Mouse (Mus musculus): ENCODE data around the gene Panx2. TPM values are rescaled to one million over a fixed set of nuclear protein-coding genes. Genes with fewer than 3 reads are reported as not detected.

The Panx2 gene
- polyA plus RNA-seq, 1 experiment, result 2.8 TPM

- H3K9me3 ChIP-seq (replicated peaks; ENCODE audit: control insufficient read depth, insufficient read depth, low read length, poor library complexity, severe bottlenecking), result no peaks in the 10 kb centered on the region
- peak overlapping the region; percentile 60 for H3K9ac ChIP-seq (ENCODE audit: low read depth, poor library complexity, severe bottlenecking)
- H3K27me3 ChIP-seq (ENCODE audit: control insufficient read depth, insufficient read depth, low read length, poor library complexity, severe bottlenecking), result no peaks in the 10 kb centered on the region
- no peaks in the 10 kb centered on the region for H3K36me3 ChIP-seq (ENCODE audit: control insufficient read depth, insufficient read depth, low read length, poor library complexity, severe bottlenecking)
- no peak overlapping the region for H3K27ac ChIP-seq (ENCODE audit: insufficient read depth, low read length)
- no peaks in the 10 kb centered on the region for H3K4me1 ChIP-seq (ENCODE audit: control insufficient read depth, insufficient read depth, low read length)
- TF ChIP-seq EP300 (IDR thresholded peaks at IDR 0.05; ENCODE audit: insufficient read depth, low read depth, low read length) (no peak), POLR2A (IDR thresholded peaks at IDR 0.05; ENCODE audit: insufficient read depth, low read length) (no peak), CTCF (IDR thresholded peaks at IDR 0.05; ENCODE audit: low read depth, low read length) (no peak)
- H3K4me3 ChIP-seq (ENCODE audit: low read depth, low read length), result peak overlapping the region; percentile 80
These were observed 29.9 kb downstream of the Panx2 start for GRCm38 (mm10) chr15:89089248-89090051.

- Histone ChIP-seq H3K27ac (ENCODE audit: insufficient read depth, low read length) (no peak overlapping the region), H3K36me3 (ENCODE audit: control insufficient read depth, insufficient read depth, low read length, poor library complexity, severe bottlenecking) (no peaks in the 10 kb centered on the region), H3K27me3 (ENCODE audit: control insufficient read depth, insufficient read depth, low read length, poor library complexity, severe bottlenecking) (no peaks in the 10 kb centered on the region), H3K4me1 (ENCODE audit: control insufficient read depth, insufficient read depth, low read length) (no peaks in the 10 kb centered on the region), H3K4me3 (ENCODE audit: low read depth, low read length) (no peak overlapping the region), H3K9ac (ENCODE audit: low read depth, poor library complexity, severe bottlenecking) (no peak overlapping the region), H3K9me3 (replicated peaks; ENCODE audit: control insufficient read depth, insufficient read depth, low read length, poor library complexity, severe bottlenecking) (no peaks in the 10 kb centered on the region)
- TF ChIP-seq POLR2A (IDR thresholded peaks at IDR 0.05; ENCODE audit: insufficient read depth, low read length), result no peak
These were observed 31.1 kb downstream of the Panx2 start for GRCm38 (mm10) chr15:89090662-89091061.

GRCm38 (mm10) chr15:89092181-89092580 lies 32.6 kb downstream of the Panx2 start:
- no peaks in the 10 kb centered on the region for H3K9me3 ChIP-seq (replicated peaks; ENCODE audit: control insufficient read depth, insufficient read depth, low read length, poor library complexity, severe bottlenecking)
- no peaks in the 10 kb centered on the region for H3K27me3 ChIP-seq (ENCODE audit: control insufficient read depth, insufficient read depth, low read length, poor library complexity, severe bottlenecking)
- H3K4me1 ChIP-seq (ENCODE audit: control insufficient read depth, insufficient read depth, low read length), result no peaks in the 10 kb centered on the region
- H3K4me3 ChIP-seq (ENCODE audit: low read depth, low read length), result no peak overlapping the region
- no peak overlapping the region for H3K9ac ChIP-seq (ENCODE audit: low read depth, poor library complexity, severe bottlenecking)
- H3K36me3 ChIP-seq (ENCODE audit: control insufficient read depth, insufficient read depth, low read length, poor library complexity, severe bottlenecking), result no peaks in the 10 kb centered on the region
- H3K27ac ChIP-seq (ENCODE audit: insufficient read depth, low read length), result no peak overlapping the region
- TF ChIP-seq CTCF (IDR thresholded peaks at IDR 0.05; ENCODE audit: low read depth, low read length), result no peak
- TF ChIP-seq POLR2A (IDR thresholded peaks at IDR 0.05; ENCODE audit: insufficient read depth, low read length), result no peak
- no peak for TF ChIP-seq EP300 (IDR thresholded peaks at IDR 0.05; ENCODE audit: insufficient read depth, low read depth, low read length)

DNA sequence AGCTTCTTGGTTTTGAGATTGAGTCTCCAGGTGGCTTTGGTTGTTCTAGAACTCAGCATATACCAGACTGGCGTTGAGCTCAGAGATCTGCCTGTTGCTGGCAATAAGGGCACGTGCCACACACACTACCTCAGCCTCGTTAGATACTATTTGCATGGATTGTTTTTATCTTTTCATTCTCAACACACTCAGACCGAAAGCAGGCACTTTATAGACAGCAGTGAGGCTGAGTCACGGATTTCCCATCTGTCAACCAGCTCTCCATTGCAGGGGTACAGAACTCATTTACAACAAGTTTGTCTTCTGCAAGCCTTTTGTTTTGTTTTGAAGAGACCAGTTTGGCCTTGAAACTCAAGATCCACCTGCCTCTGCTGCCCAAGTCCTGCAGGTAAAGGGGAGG lies 37.9 kb downstream of the Panx2 start:
- Histone ChIP-seq H3K4me1 (ENCODE audit: control insufficient read depth, insufficient read depth, low read length) (no peaks in the 10 kb centered on the region), H3K9me3 (replicated peaks; ENCODE audit: control insufficient read depth, insufficient read depth, low read length, poor library complexity, severe bottlenecking) (no peaks in the 10 kb centered on the region), H3K4me3 (ENCODE audit: low read depth, low read length) (no peak overlapping the region), H3K9ac (ENCODE audit: low read depth, poor library complexity, severe bottlenecking) (no peak overlapping the region), H3K36me3 (ENCODE audit: control insufficient read depth, insufficient read depth, low read length, poor library complexity, severe bottlenecking) (peaks cover 18% of the 10 kb centered on the region), H3K27ac (ENCODE audit: insufficient read depth, low read length) (no peak overlapping the region), H3K27me3 (ENCODE audit: control insufficient read depth, insufficient read depth, low read length, poor library complexity, severe bottlenecking) (no peaks in the 10 kb centered on the region)
- no peak for TF ChIP-seq EP300 (IDR thresholded peaks at IDR 0.05; ENCODE audit: insufficient read depth, low read depth, low read length)
- TF ChIP-seq POLR2A (IDR thresholded peaks at IDR 0.05; ENCODE audit: insufficient read depth, low read length), result no peak
- TF ChIP-seq CTCF (IDR thresholded peaks at IDR 0.05; ENCODE audit: low read depth, low read length), result no peak

- H3K4me3 ChIP-seq (ENCODE audit: low read depth, low read length), result no peak overlapping the region
- H3K27ac ChIP-seq (ENCODE audit: insufficient read depth, low read length), result no peak overlapping the region
- TF ChIP-seq EP300 (IDR thresholded peaks at IDR 0.05; ENCODE audit: insufficient read depth, low read depth, low read length) (no peak), CTCF (IDR thresholded peaks at IDR 0.05; ENCODE audit: low read depth, low read length) (no peak), POLR2A (IDR thresholded peaks at IDR 0.05; ENCODE audit: insufficient read depth, low read length) (no peak)
- no peak overlapping the region for H3K9ac ChIP-seq (ENCODE audit: low read depth, poor library complexity, severe bottlenecking)
- H3K4me1 ChIP-seq (ENCODE audit: control insufficient read depth, insufficient read depth, low read length), result no peaks in the 10 kb centered on the region
- no peaks in the 10 kb centered on the region for H3K9me3 ChIP-seq (replicated peaks; ENCODE audit: control insufficient read depth, insufficient read depth, low read length, poor library complexity, severe bottlenecking)
- peaks cover 22% of the 10 kb centered on the region for H3K36me3 ChIP-seq (ENCODE audit: control insufficient read depth, insufficient read depth, low read length, poor library complexity, severe bottlenecking)
- no peaks in the 10 kb centered on the region for H3K27me3 ChIP-seq (ENCODE audit: control insufficient read depth, insufficient read depth, low read length, poor library complexity, severe bottlenecking)
These were observed 39.1 kb downstream of the Panx2 start for GRCm38 (mm10) chr15:89098616-89099015.

DNA sequence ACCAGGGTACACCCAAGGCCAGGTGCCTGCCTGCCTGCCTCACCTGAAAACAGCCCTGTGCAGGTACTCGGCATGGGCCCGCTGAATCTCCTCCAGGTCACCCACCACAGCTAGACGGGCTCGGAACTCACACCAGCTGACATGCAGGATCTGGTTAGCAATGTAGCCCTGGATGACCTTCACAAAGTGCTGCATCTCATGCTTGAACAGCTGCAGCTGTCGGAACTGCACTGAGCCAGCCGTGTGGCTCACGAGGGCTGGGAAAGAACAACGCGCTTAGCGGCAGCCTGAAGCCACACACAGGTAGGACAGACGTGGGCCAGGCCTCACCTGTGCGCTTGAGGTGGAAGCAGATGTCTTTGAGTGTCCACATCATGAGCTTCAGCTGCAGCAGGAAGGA lies 41.3 kb downstream of the Panx2 start:
- H3K27me3 ChIP-seq (ENCODE audit: control insufficient read depth, insufficient read depth, low read length, poor library complexity, severe bottlenecking), result no peaks in the 10 kb centered on the region
- H3K4me3 ChIP-seq (ENCODE audit: low read depth, low read length), result no peak overlapping the region

More for the DNA sequence above, 41.3 kb downstream of the Panx2 start:
- Histone ChIP-seq H3K9me3 (replicated peaks; ENCODE audit: control insufficient read depth, insufficient read depth, low read length, poor library complexity, severe bottlenecking) (no peaks in the 10 kb centered on the region), H3K27ac (ENCODE audit: insufficient read depth, low read length) (no peak overlapping the region), H3K36me3 (ENCODE audit: control insufficient read depth, insufficient read depth, low read length, poor library complexity, severe bottlenecking) (peaks cover 32% of the 10 kb centered on the region), H3K4me1 (ENCODE audit: control insufficient read depth, insufficient read depth, low read length) (no peaks in the 10 kb centered on the region), H3K9ac (ENCODE audit: low read depth, poor library complexity, severe bottlenecking) (no peak overlapping the region)
- TF ChIP-seq CTCF (IDR thresholded peaks at IDR 0.05; ENCODE audit: low read depth, low read length), result no peak
- no peak for TF ChIP-seq EP300 (IDR thresholded peaks at IDR 0.05; ENCODE audit: insufficient read depth, low read depth, low read length)
- TF ChIP-seq POLR2A (IDR thresholded peaks at IDR 0.05; ENCODE audit: insufficient read depth, low read length), result no peak

All from ES-Bruce4 (cell line).